Mouse (Mus musculus): ENCODE measurements around the gene Tpm4.

GRCm38 (mm10) chr8:72135446-72136301 is 899 bp downstream of the Tpm4 start:
- peak; percentile 45; the same call in 1 of the 2 replicates for TF ChIP-seq CTCF (IDR thresholded peaks at IDR 0.05; ENCODE audit: borderline replicate concordance, extremely low read depth, insufficient read depth, insufficient read length)
- peak; percentile 5; the same call in 1 of the 2 replicates for TF ChIP-seq POLR2A (IDR thresholded peaks at IDR 0.05; ENCODE audit: borderline replicate concordance, extremely low read depth, insufficient read depth, insufficient read length, poor library complexity, severe bottlenecking)
